Comparison of ENCODE assay signal across 18 mouse cellular contexts in the genomic region with DNA sequence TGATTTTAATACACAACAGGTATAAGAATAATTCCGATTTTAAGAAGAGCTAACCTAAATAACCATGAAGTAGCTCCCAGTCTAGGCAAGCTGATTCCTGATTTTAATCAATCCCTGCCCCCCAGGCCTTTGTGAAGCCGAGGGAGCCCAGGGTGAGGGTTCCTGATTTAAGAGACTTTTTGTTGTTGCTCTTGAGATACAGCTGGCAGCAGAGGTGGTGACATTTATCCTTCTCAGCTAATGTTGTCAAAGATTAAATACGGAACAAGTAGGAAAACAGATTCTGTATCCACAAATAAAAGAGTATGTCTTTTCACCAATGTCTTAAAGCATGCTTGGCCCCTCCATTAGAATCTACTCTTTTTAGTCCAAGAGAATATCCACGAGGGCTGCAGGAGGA.
"Had no signal": no experiment of that assay in that cellular context is flagged by ENCODE, and none has a peak within 500 bp of the region (broad histone marks: within the 10 kb centered on the region; RNA-seq: fewer than 3 reads in every experiment).

No protein-coding gene starts in this region.

- H3K9me3 ChIP-seq: limb, embryonic 10.5 days; limb, embryonic 13.5 days; liver, embryonic 12.5 days; liver, embryonic 15.5 days; lung, embryonic 15.5 days; megakaryocyte, embryonic 14.5 days; midbrain, embryonic 10.5 days; neural tube, embryonic 12.5 days had no signal

- H3K36me3 ChIP-seq: limb, embryonic 10.5 days; limb, embryonic 13.5 days; liver, embryonic 12.5 days; liver, embryonic 15.5 days; lung, embryonic 15.5 days; midbrain, embryonic 10.5 days; neural tube, embryonic 12.5 days had no signal

- H3K4me1 ChIP-seq: liver, embryonic 12.5 days; liver, embryonic 15.5 days; lung, embryonic 15.5 days; megakaryocyte, embryonic 14.5 days had no signal

- DNase-seq: kidney, adult 2 months; kidney, postnatal 25 days; liver; lung, adult 18-20 months; lung, postnatal 10 days; lung, postnatal 36 days; thymus, adult 18-20 months; thymus, postnatal 36 days had no signal

- H3K4me3 ChIP-seq: limb, embryonic 10.5 days; limb, embryonic 13.5 days; liver, embryonic 12.5 days; liver, embryonic 15.5 days; lung, embryonic 15.5 days; megakaryocyte, embryonic 14.5 days; midbrain, embryonic 10.5 days; neural tube, embryonic 12.5 days had no signal

- H3K4me2 ChIP-seq: limb, embryonic 13.5 days; liver, embryonic 12.5 days; liver, embryonic 15.5 days; lung, embryonic 15.5 days; neural tube, embryonic 12.5 days had no signal

- H3K9ac ChIP-seq: limb, embryonic 13.5 days; liver, embryonic 12.5 days; liver, embryonic 15.5 days; lung, embryonic 15.5 days; neural tube, embryonic 12.5 days had no signal

- H3K27ac ChIP-seq: kidney, postnatal 0 days; limb, embryonic 10.5 days; limb, embryonic 13.5 days; liver, embryonic 12.5 days; liver, embryonic 15.5 days; lung, embryonic 15.5 days; midbrain, embryonic 10.5 days; neural tube, embryonic 12.5 days had no signal

- H3K27me3 ChIP-seq: limb, embryonic 13.5 days; liver, embryonic 12.5 days; liver, embryonic 15.5 days; lung, embryonic 15.5 days; megakaryocyte, embryonic 14.5 days; neural tube, embryonic 12.5 days had no signal

- ATAC-seq: intestine, postnatal 0 days; liver, embryonic 12.5 days had no signal
